Mouse (Mus musculus) spleen, postnatal 4 days (tissue): ENCODE data around the gene Arl2.
"Not testable (repeated sequence)": the region's sequence is repeated elsewhere in the genome, so short reads cannot be mapped to it uniquely, and the experiment has no call there.

Experiments
- DNase-seq, 2 experiments: peaks; one replicate each; pipeline ENCODE4 v3.0.0; 2022; ENCODE audit warnings: low spot score in 2 of 2

Arl2 gene

GRCm38 (mm10) chr19:6141394-6141749, at the start of gene Arl2:
Gene Arl2 (minus strand): TSS chr19:6141548.
- peak; percentile 86 to 88 for DNase-seq

GRCm38 (mm10) chr19:6184131-6184530, 42.8 kb upstream of the Arl2 start, which contains the start of gene Majin:
Gene Majin (plus strand): TSS chr19:6184388.
- no peak for DNase-seq

GRCm38 (mm10) chr19:6182534-6182933, 41.2 kb upstream of the Arl2 start:
- no peak for DNase-seq

GRCm38 (mm10) chr19:6181629-6182028, 40.3 kb upstream of the Arl2 start:
- no peak for DNase-seq

GRCm38 (mm10) chr19:6178775-6179174, 37.4 kb upstream of the Arl2 start:
- DNase-seq: no peak

GRCm38 (mm10) chr19:6174771-6175170, 33.4 kb upstream of the Arl2 start:
- DNase-seq: no peak

- DNase-seq: no peak
Observed at GRCm38 (mm10) chr19:6171215-6171614, 29.9 kb upstream of the Arl2 start.

- no peak for DNase-seq
Observed at GRCm38 (mm10) chr19:6166750-6167149, 25.4 kb upstream of the Arl2 start.

GRCm38 (mm10) chr19:6163872-6164547, 22.7 kb upstream of the Arl2 start:
- no peak for DNase-seq

- DNase-seq: no peak
Observed at GRCm38 (mm10) chr19:6157220-6157619, 15.9 kb upstream of the Arl2 start.

- DNase-seq: no peak
Observed at GRCm38 (mm10) chr19:6156372-6156771, 15.0 kb upstream of the Arl2 start.

- no peak for DNase-seq
Observed at GRCm38 (mm10) chr19:6155174-6155573, 13.8 kb upstream of the Arl2 start.

GRCm38 (mm10) chr19:6144842-6145241, 3.5 kb upstream of the Arl2 start:
- DNase-seq: no peak

- DNase-seq: peak; percentile 92 to 96
Observed at GRCm38 (mm10) chr19:6140678-6141393, 512 bp downstream of the Arl2 start, which contains the start of gene Batf2. Gene Batf2 (plus strand): TSS chr19:6140983.

- DNase-seq: no peak
Observed at GRCm38 (mm10) chr19:6140374-6140677, 1.0 kb downstream of the Arl2 start.

GRCm38 (mm10) chr19:6139701-6140100, 1.6 kb downstream of the Arl2 start:
- peak in 1 of 2 experiments; percentile 69 for DNase-seq

GRCm38 (mm10) chr19:6136397-6136796, 5.0 kb downstream of the Arl2 start:
- DNase-seq: no peak

- not testable (repeated sequence) for DNase-seq
Observed at GRCm38 (mm10) chr19:6133197-6133596, 8.2 kb downstream of the Arl2 start.

- peak in 1 of 2 experiments; percentile 45 for DNase-seq
Observed at GRCm38 (mm10) chr19:6132171-6132827, 9.0 kb downstream of the Arl2 start.

- not testable (repeated sequence) for DNase-seq
Observed at GRCm38 (mm10) chr19:6130414-6131128, 10.8 kb downstream of the Arl2 start.

- DNase-seq: peak; percentile 96 to 98
Observed at GRCm38 (mm10) chr19:6127760-6128341, 13.5 kb downstream of the Arl2 start, which contains the start of gene Snx15. Gene Snx15 (minus strand): TSS chr19:6128304.
